Mouse (Mus musculus) MEL (cell line): Measurements from ENCODE around the gene B3gat3. TPM values are rescaled to one million over a fixed set of nuclear protein-coding genes. Genes with fewer than 3 reads are reported as not detected.

Source experiments
- DNase-seq: peaks from one replicate; pipeline ENCODE4 v3.0.0; 2011; ENCODE audit warnings: low read depth, low spot score
- H3K27ac ChIP-seq: 2 replicates; pipeline ENCODE4 v1.5.1; 2012; ENCODE audit warnings: low read depth, mild to moderate bottlenecking, control low read depth, low read length, moderate library complexity; ENCODE audit not compliant: control insufficient read depth
- H3K27me3 ChIP-seq, 2 experiments: fragments of 150-350 bp in 1 of 2; sonication (generic) in 1 of 2; 2 replicates each; pipeline ENCODE4 v1.6.1; 2012; ENCODE audit warnings: low read length in 2 of 2, mild to moderate bottlenecking in 2 of 2, improper control_type of control experiment in 1 of 2, moderate library complexity in 1 of 2; ENCODE audit not compliant: insufficient read depth in 2 of 2, control insufficient read depth in 1 of 2
- H3K36me3 ChIP-seq, 2 experiments: 2 replicates each; pipeline ENCODE4 v1.6.1; 2012 to 2014; ENCODE audit warnings: low read length in 2 of 2, improper control_type of control experiment in 1 of 2, inconsistent platforms in 1 of 2, mild to moderate bottlenecking in 1 of 2; ENCODE audit not compliant: insufficient read depth in 2 of 2, control insufficient read depth in 1 of 2
- H3K4me1 ChIP-seq, 2 experiments: fragments of 150-350 bp in 1 of 2; sonication (generic) in 1 of 2; 2 replicates each; pipeline ENCODE4 v1.6.1; 2012; ENCODE audit warnings: low read length in 2 of 2, improper control_type of control experiment in 1 of 2, mild to moderate bottlenecking in 1 of 2; ENCODE audit not compliant: insufficient read depth in 2 of 2, control insufficient read depth in 1 of 2
- H3K4me3 ChIP-seq, 2 experiments: fragments of 150-350 bp in 1 of 2; sonication (generic) in 1 of 2; 2 replicates each; pipeline ENCODE4 v1.5.1; 2012; ENCODE audit warnings: low read depth in 2 of 2, low read length in 2 of 2, mild to moderate bottlenecking in 2 of 2, moderate library complexity in 2 of 2, control low read depth in 1 of 2, improper control_type of control experiment in 1 of 2; ENCODE audit not compliant: control insufficient read depth in 1 of 2, insufficient read depth in 1 of 2
- H3K79me2 ChIP-seq: 2 replicates; pipeline ENCODE4 v1.6.1; 2012; ENCODE audit warnings: mild to moderate bottlenecking, low read length, moderate library complexity; ENCODE audit not compliant: control insufficient read depth, poor library complexity, insufficient read depth
- H3K9ac ChIP-seq: 2 replicates; pipeline ENCODE4 v1.6.1; 2012; ENCODE audit warnings: low read depth, mild to moderate bottlenecking, control low read depth, low read length, moderate library complexity; ENCODE audit not compliant: control insufficient read depth, poor library complexity, severe bottlenecking
- H3K9me3 ChIP-seq: fragments of 150-350 bp; sonication (generic); replicated peaks from 2 replicates; pipeline ENCODE4 v1.6.1; 2012; ENCODE audit warnings: mild to moderate bottlenecking, low read length, improper control_type of control experiment, moderate library complexity; ENCODE audit not compliant: insufficient read depth
- BHLHE40 ChIP-seq: IDR thresholded peaks from 2 replicates; pipeline ENCODE4 v1.6.1; 2012; ENCODE audit warnings: low read depth, mild to moderate bottlenecking, inconsistent platforms, low read length, improper control_type of control experiment, borderline replicate concordance
- CHD2 ChIP-seq: IDR thresholded peaks from 2 replicates; pipeline ENCODE4 v1.6.1; 2011; ENCODE audit warnings: low read length, improper control_type of control experiment
- EP300 ChIP-seq, 2 experiments: IDR thresholded peaks; 2 replicates each; pipeline ENCODE4 v1.6.1; 2011; ENCODE audit warnings: improper control_type of control experiment in 2 of 2, low read length in 2 of 2, low read depth in 1 of 2, mild to moderate bottlenecking in 1 of 2
- GATA1 ChIP-seq: IDR thresholded peaks from 2 replicates; pipeline ENCODE4 v1.6.1; 2011; ENCODE audit warnings: low read depth, low read length, improper control_type of control experiment
- HCFC1 ChIP-seq: IDR thresholded peaks from 2 replicates; pipeline ENCODE4 v1.6.1; 2012; ENCODE audit warnings: low read depth, mild to moderate bottlenecking, inconsistent platforms, low read length, improper control_type of control experiment, moderate library complexity
- JUND ChIP-seq: IDR thresholded peaks from 2 replicates; pipeline ENCODE4 v1.6.1; 2011; ENCODE audit warnings: low read depth, mild to moderate bottlenecking, improper control_type of control experiment, low read length
- KAT2A ChIP-seq: conservative IDR thresholded peaks from 2 replicates; pipeline ENCODE4 v1.6.1; 2012; ENCODE audit warnings: low read depth, low read length, improper control_type of control experiment, inconsistent platforms
- MAX ChIP-seq: IDR thresholded peaks from 2 replicates; pipeline ENCODE4 v1.6.1; 2011; ENCODE audit warnings: low read length, improper control_type of control experiment
- MAZ ChIP-seq: IDR thresholded peaks from 2 replicates; pipeline ENCODE4 v1.6.1; 2012; ENCODE audit warnings: low read depth, mild to moderate bottlenecking, inconsistent platforms, low read length, improper control_type of control experiment
- MEF2A ChIP-seq: IDR thresholded peaks from 2 replicates; pipeline ENCODE4 v1.6.1; 2014; ENCODE audit warnings: low read depth, mild to moderate bottlenecking, inconsistent platforms, low read length, improper control_type of control experiment; ENCODE audit not compliant: poor library complexity, insufficient replicate concordance, severe bottlenecking; ENCODE audit errors: extremely low read depth
- MXI1 ChIP-seq: IDR thresholded peaks from 2 replicates; pipeline ENCODE4 v1.6.1; 2011; ENCODE audit warnings: mild to moderate bottlenecking, low read depth, low read length, improper control_type of control experiment
- MYC ChIP-seq: IDR thresholded peaks from 2 replicates; pipeline ENCODE4 v1.6.1; 2011; ENCODE audit warnings: low read depth, mild to moderate bottlenecking, low read length, improper control_type of control experiment, moderate library complexity
- NELFE ChIP-seq: IDR thresholded peaks from 2 replicates; pipeline ENCODE4 v1.6.1; 2011; ENCODE audit warnings: low read depth, low read length, improper control_type of control experiment
- POLR2A ChIP-seq, 2 experiments: IDR thresholded peaks; 2 replicates each; pipeline ENCODE4 v1.6.1; 2011 to 2012; ENCODE audit warnings: low read length in 2 of 2, mild to moderate bottlenecking in 2 of 2, control low read depth in 1 of 2, improper control_type of control experiment in 1 of 2, low read depth in 1 of 2, moderate library complexity in 1 of 2; ENCODE audit not compliant: control insufficient read depth in 1 of 2, insufficient read depth in 1 of 2, poor library complexity in 1 of 2
- POLR2AphosphoS2 ChIP-seq: IDR thresholded peaks from 2 replicates; pipeline ENCODE4 v1.6.1; 2011; ENCODE audit warnings: low read length, improper control_type of control experiment
- POLR2AphosphoS5 ChIP-seq: IDR thresholded peaks from 2 replicates; pipeline ENCODE4 v1.6.1; 2012; ENCODE audit warnings: low read depth, borderline replicate concordance, mild to moderate bottlenecking, inconsistent platforms, low read length, moderate library complexity, mixed read lengths
- SIN3A ChIP-seq: IDR thresholded peaks from 2 replicates; pipeline ENCODE4 v1.6.1; 2012; ENCODE audit warnings: low read length, improper control_type of control experiment, inconsistent platforms
- UBTF ChIP-seq: IDR thresholded peaks from 2 replicates; pipeline ENCODE4 v1.6.1; 2012; ENCODE audit warnings: low read depth, mild to moderate bottlenecking, inconsistent platforms, low read length, improper control_type of control experiment, moderate library complexity, borderline replicate concordance; ENCODE audit not compliant: insufficient read depth
- USF1 ChIP-seq: IDR thresholded peaks from 2 replicates; pipeline ENCODE4 v1.6.1; 2014; ENCODE audit warnings: low read depth, mild to moderate bottlenecking, inconsistent platforms, low read length, improper control_type of control experiment, moderate library complexity
- ZKSCAN1 ChIP-seq: IDR thresholded peaks from 2 replicates; pipeline ENCODE4 v1.6.1; 2012; ENCODE audit warnings: low read depth, mild to moderate bottlenecking, inconsistent platforms, low read length, improper control_type of control experiment, moderate library complexity
- ZMIZ1 ChIP-seq: IDR thresholded peaks from 2 replicates; pipeline ENCODE4 v1.6.1; 2012; ENCODE audit warnings: low read depth, mild to moderate bottlenecking, inconsistent platforms, low read length, improper control_type of control experiment, moderate library complexity
- polyA plus RNA-seq, 2 experiments: library from polyadenylated mRNA; stranded (reverse) in 1 of 2; unstranded in 1 of 2; fragments of >175 nt in 1 of 2; fragments of >200 nt in 1 of 2; gene quantifications; 2 replicates each; pipeline versions ENCODE4 v1.2.1 to v1.2.4; 2012; ENCODE audit warnings: low replicate concordance in 2 of 2, low read depth in 1 of 2; ENCODE audit not compliant: insufficient read length in 2 of 2, insufficient read depth in 1 of 2, missing spikeins in 1 of 2
- total RNA-seq: library from RNA; depleted of rRNA; stranded (reverse); fragments of 300-350 nt; gene quantifications from 2 replicates; pipeline ENCODE4 v1.2.3, GENCODE M21; 2012

B3gat3 gene
- total and polyA plus RNA-seq, 3 experiments, result 26.2 to 35.4 TPM; not detected in 1

GRCm38 (mm10) chr19:8944062-8944461, 23.9 kb downstream of the B3gat3 start (continued):
- TF ChIP-seq POLR2AphosphoS2 (peak; percentile 67; the same call in 1 of the 2 replicates), MAX (peak; percentile 53; the same call in 1 of the 2 replicates), UBTF (no peak), POLR2AphosphoS5 (no peak), JUND (no peak), MYC (0 out of 2 replicates have a peak, but pooled peaks have one; percentile 22), CHD2 (peak; percentile 28; the same call in 1 of the 2 replicates), BHLHE40 (peak; percentile 73; the same call in 1 of the 2 replicates)

- H3K27me3 ChIP-seq, result no peaks in the 10 kb centered on the region
- peaks cover 38% of the 10 kb centered on the region for H3K79me2 ChIP-seq
- no peak for TF ChIP-seq MXI1
- no peak for TF ChIP-seq MAX
- TF ChIP-seq HCFC1, result peak; percentile 35; the same call in 1 of the 2 replicates
- TF ChIP-seq MEF2A, result no peak
- TF ChIP-seq KAT2A, result no peak
- TF ChIP-seq BHLHE40, result 0 out of 2 replicates have a peak, but pooled peaks have one; percentile 15
- TF ChIP-seq SIN3A, result no peak; the same call in 1 of the 2 replicates
- no peak; a peak in 1 of 4 replicates for TF ChIP-seq POLR2A (IDR thresholded peaks at IDR 0.05; ENCODE audit: control insufficient read depth in 1 of 2, insufficient read depth in 1 of 2, low read depth in 1 of 2, low read length in 2 of 2, poor library complexity in 1 of 2)
- no peak for TF ChIP-seq NELFE
- TF ChIP-seq MAZ, result no peak
- TF ChIP-seq POLR2AphosphoS5, result no peak
- no peak for TF ChIP-seq CHD2
- no peak for TF ChIP-seq ZKSCAN1
- TF ChIP-seq USF1, result no peak
- no peak for TF ChIP-seq ZMIZ1
- peak in 1 of 2 experiments; percentile 27; a peak in 2 of 4 replicates for TF ChIP-seq EP300 (IDR thresholded peaks at IDR 0.05; ENCODE audit: low read depth in 1 of 2, low read length in 2 of 2)
- no peak for TF ChIP-seq GATA1
- TF ChIP-seq MYC, result 0 out of 2 replicates have a peak, but pooled peaks have one; percentile 25
- peak overlapping the region; percentile 12 for H3K9ac ChIP-seq
- H3K4me1 ChIP-seq, result peaks cover 11 to 40% of the 10 kb centered on the region in 2 experiments
- no peaks in the 10 kb centered on the region for H3K9me3 ChIP-seq
- DNase-seq, result peak; percentile 83
- no peak overlapping the region for H3K4me3 ChIP-seq
- H3K36me3 ChIP-seq, result peaks cover 16 to 52% of the 10 kb centered on the region in 2 experiments
- H3K27ac ChIP-seq, result peak overlapping the region; percentile 92
Measured at GRCm38 (mm10) chr19:8944750-8945149, 24.6 kb downstream of the B3gat3 start.
